Comparison of ENCODE assay signal across 8 mouse cellular contexts in the genomic region with DNA sequence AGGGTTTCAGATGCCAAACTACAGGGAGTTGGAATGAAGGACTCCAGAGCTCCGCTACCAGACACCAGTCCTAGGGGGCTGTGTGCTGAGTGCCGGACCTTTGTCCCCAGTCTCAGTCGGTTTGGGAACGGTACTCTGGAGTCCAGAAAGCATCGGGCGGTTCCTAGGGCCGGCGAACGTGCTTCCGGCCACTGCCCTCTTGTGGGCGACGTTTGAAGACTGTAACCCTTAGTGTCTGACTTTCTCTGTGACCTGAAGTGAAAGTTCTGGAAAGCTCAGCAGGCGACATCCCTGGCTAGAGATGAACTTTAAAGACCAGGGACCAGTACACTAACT. TPM values are rescaled to one million over a fixed set of nuclear protein-coding genes. Genes with fewer than 3 reads are reported as not detected.
DNase-seq lines count a peak whose midpoint lies in the region; ATAC-seq and TF ChIP-seq lines count a peak whose summit lies in the region.

No protein-coding gene starts in this region.

- no peaks in the 10 kb centered on the region for H3K36me3 ChIP-seq in MEL (ENCODE audit: control insufficient read depth in 1 of 2, insufficient read depth in 2 of 2, low read length in 2 of 2)
- H3K36me3 ChIP-seq in embryonic facial prominence, embryonic 14.5 days (ENCODE audit: control insufficient read depth, insufficient read depth, low read length) = no peaks in the 10 kb centered on the region
- H3K36me3 ChIP-seq in heart, embryonic 14.5 days (ENCODE audit: control insufficient read depth, insufficient read depth, low read length) = no peaks in the 10 kb centered on the region
- H3K36me3 ChIP-seq in kidney, postnatal 0 days (ENCODE audit: insufficient read depth, low read length) = no peaks in the 10 kb centered on the region
- H3K36me3 ChIP-seq in small intestine, adult 2 months (ENCODE audit: control insufficient read depth, insufficient read depth, low read length) = no peaks in the 10 kb centered on the region

- H3K9me3 ChIP-seq in MEL (replicated peaks; ENCODE audit: insufficient read depth, low read length) = no peaks in the 10 kb centered on the region
- peaks cover 10% of the 10 kb centered on the region for H3K9me3 ChIP-seq in embryonic facial prominence, embryonic 14.5 days (ENCODE audit: control insufficient read depth, low read length)
- peaks cover 14% of the 10 kb centered on the region for H3K9me3 ChIP-seq in heart, embryonic 14.5 days (ENCODE audit: control insufficient read depth, low read length)
- no peaks in the 10 kb centered on the region for H3K9me3 ChIP-seq in kidney, postnatal 0 days (replicated peaks; ENCODE audit: low read length)

- TF ChIP-seq CTCF in MEL (IDR thresholded peaks at IDR 0.05 in 2 of 3, conservative IDR thresholded peaks at IDR 0.05 in 1 of 3; ENCODE audit: control insufficient read depth in 1 of 3, insufficient read depth in 1 of 3, low read depth in 2 of 3, low read length in 3 of 3, poor library complexity in 1 of 3, severe bottlenecking in 1 of 3) = peak in 1 of 3 experiments; percentile 19; a peak in 1 of 6 replicates
- TF ChIP-seq CTCF in kidney, postnatal 0 days (IDR thresholded peaks at IDR 0.05; ENCODE audit: low read depth) = peak; percentile 77
- TF ChIP-seq CTCF in small intestine, adult 2 months (IDR thresholded peaks at IDR 0.05; ENCODE audit: extremely low read depth, insufficient read length, insufficient replicate concordance, low read depth, low read length) = peak; percentile 70

- no peak; the same call in 1 of the 2 replicates for TF ChIP-seq RAD21 in MEL (IDR thresholded peaks at IDR 0.05; ENCODE audit: low read depth, low read length)

- H3K9ac ChIP-seq in MEL (ENCODE audit: control insufficient read depth, low read depth, low read length, poor library complexity, severe bottlenecking) = no peak overlapping the region
- H3K9ac ChIP-seq in embryonic facial prominence, embryonic 14.5 days (ENCODE audit: low read depth, low read length) = peak overlapping the region; percentile 83
- peak overlapping the region; percentile 84 for H3K9ac ChIP-seq in heart, embryonic 14.5 days (ENCODE audit: low read length)
- peak overlapping the region; percentile 58; the same call in 1 of the 2 replicates for H3K9ac ChIP-seq in kidney, postnatal 0 days (ENCODE audit: low read depth, low read length)

- H3K4me3 ChIP-seq in MEL (ENCODE audit: control insufficient read depth in 1 of 2, insufficient read depth in 1 of 2, low read depth in 2 of 2, low read length in 2 of 2) = no peak overlapping the region
- H3K4me3 ChIP-seq in embryonic facial prominence, embryonic 14.5 days (ENCODE audit: low read depth, low read length) = peak overlapping the region; percentile 71
- peak overlapping the region; percentile 72 to 73 for H3K4me3 ChIP-seq in heart, embryonic 14.5 days (ENCODE audit: control insufficient read depth in 1 of 2, insufficient read depth in 1 of 2, low read depth in 1 of 2, low read length in 2 of 2)
- H3K4me3 ChIP-seq in kidney, postnatal 0 days (replicated peaks; ENCODE audit: low read depth, low read length) = peak overlapping the region; percentile 53
- peak overlapping the region; percentile 65 for H3K4me3 ChIP-seq in small intestine, adult 2 months (ENCODE audit: low read depth, low read length)

- TF ChIP-seq EP300 in MEL (IDR thresholded peaks at IDR 0.05; ENCODE audit: low read depth in 1 of 2, low read length in 2 of 2) = no peak

- DNase-seq in 416B (ENCODE audit: low read depth) = peak; percentile 74
- no peak for DNase-seq in MEL (ENCODE audit: low read depth, low spot score)
- DNase-seq in embryonic facial prominence, embryonic 14.5 days (ENCODE audit: low spot score) = peak; percentile 47
- peak; percentile 94 for DNase-seq in kidney, postnatal 0 days (ENCODE audit: low spot score)
- DNase-seq in lung, postnatal 36 days = peak; percentile 87
- DNase-seq in T-cell, adult 2 months (ENCODE audit: low spot score) = no peak

- peak overlapping the region; percentile 85 for H3K4me2 ChIP-seq in embryonic facial prominence, embryonic 14.5 days (ENCODE audit: low read depth, low read length)
- H3K4me2 ChIP-seq in heart, embryonic 14.5 days (ENCODE audit: low read length) = peak overlapping the region; percentile 98
- peak overlapping the region; percentile 95 for H3K4me2 ChIP-seq in kidney, postnatal 0 days (ENCODE audit: low read length)

- H3K27ac ChIP-seq in MEL (ENCODE audit: control insufficient read depth, low read depth, low read length) = no peak overlapping the region
- H3K27ac ChIP-seq in embryonic facial prominence, embryonic 14.5 days (replicated peaks; ENCODE audit: low read depth, low read length) = peak overlapping the region; percentile 96
- peak overlapping the region; percentile 96 to 97 for H3K27ac ChIP-seq in heart, embryonic 14.5 days (replicated peaks in 1 of 2; ENCODE audit: control insufficient read depth in 1 of 2, insufficient read depth in 1 of 2, low read depth in 2 of 2, low read length in 2 of 2)
- peak overlapping the region; percentile 95 for H3K27ac ChIP-seq in kidney, postnatal 0 days
- peak overlapping the region; percentile 96 for H3K27ac ChIP-seq in small intestine, adult 2 months (ENCODE audit: insufficient read depth, low read depth, low read length)

- H3K27me3 ChIP-seq in MEL (ENCODE audit: control insufficient read depth in 1 of 2, insufficient read depth in 2 of 2, low read length in 2 of 2) = peaks cover 2 to 4% of the 10 kb centered on the region in 2 experiments; a peak in 3 of 4 replicates
- H3K27me3 ChIP-seq in embryonic facial prominence, embryonic 14.5 days (replicated peaks; ENCODE audit: control insufficient read depth, insufficient read depth, low read length) = no peaks in the 10 kb centered on the region
- H3K27me3 ChIP-seq in heart, embryonic 14.5 days (ENCODE audit: control insufficient read depth, insufficient read depth, low read length) = peaks cover 2% of the 10 kb centered on the region; the same call in 1 of the 2 replicates
- H3K27me3 ChIP-seq in kidney, postnatal 0 days (ENCODE audit: insufficient read depth, low read length) = no peaks in the 10 kb centered on the region
- H3K27me3 ChIP-seq in small intestine, adult 2 months (ENCODE audit: control insufficient read depth, insufficient read depth, low read length) = no peaks in the 10 kb centered on the region

- H3K79me2 ChIP-seq in MEL (ENCODE audit: control insufficient read depth, insufficient read depth, low read length, poor library complexity) = no peaks in the 10 kb centered on the region

- WGBS in embryonic facial prominence, embryonic 14.5 days = 0% methylated on average over 13 of the region's 13 CpGs
- under 1% methylated on average over 13 of the region's 13 CpGs for WGBS in heart, embryonic 14.5 days
- WGBS in kidney, postnatal 0 days = 1% methylated on average over 13 of the region's 13 CpGs
- WGBS in small intestine, adult 2 months = under 1% methylated on average over 13 of the region's 13 CpGs

- ATAC-seq in embryonic facial prominence, embryonic 14.5 days (ENCODE audit: low read depth) = peak; percentile 10; the same call in 1 of the 2 replicates
- 0 out of 2 replicates have a peak, but pooled peaks have one; percentile 18 for ATAC-seq in heart, embryonic 14.5 days (ENCODE audit: insufficient number of reproducible peaks, insufficient read depth, low FRiP score, low read depth)
- ATAC-seq in kidney, postnatal 0 days (replicated peaks; ENCODE audit: low FRiP score, low read depth) = peak; percentile 47

- no peak for TF ChIP-seq POLR2A in MEL (IDR thresholded peaks at IDR 0.05; ENCODE audit: control insufficient read depth in 1 of 2, insufficient read depth in 1 of 2, low read depth in 1 of 2, low read length in 2 of 2, poor library complexity in 1 of 2)
- no peak for TF ChIP-seq POLR2A in small intestine, adult 2 months (IDR thresholded peaks at IDR 0.05; ENCODE audit: low read depth, low read length)

- H3K4me1 ChIP-seq in MEL (ENCODE audit: control insufficient read depth in 1 of 2, insufficient read depth in 2 of 2, low read length in 2 of 2) = no peaks in the 10 kb centered on the region
- H3K4me1 ChIP-seq in embryonic facial prominence, embryonic 14.5 days (ENCODE audit: control insufficient read depth, insufficient read depth, low read length) = peaks cover 24% of the 10 kb centered on the region
- peaks cover 16 to 30% of the 10 kb centered on the region in 2 experiments for H3K4me1 ChIP-seq in heart, embryonic 14.5 days (ENCODE audit: control insufficient read depth in 2 of 2, insufficient read depth in 2 of 2, low read length in 2 of 2)
- H3K4me1 ChIP-seq in kidney, postnatal 0 days (replicated peaks; ENCODE audit: insufficient read depth, low read length) = peaks cover 12% of the 10 kb centered on the region; the same call in 1 of the 2 replicates
- peaks cover 13% of the 10 kb centered on the region; the same call in 1 of the 2 replicates for H3K4me1 ChIP-seq in small intestine, adult 2 months (ENCODE audit: control insufficient read depth, insufficient read depth, insufficient read length, low read length)

RNA-seq across cellular contexts. Expression of a gene that starts 1.1 kb away (rescaled TPM):
- 0.33 and 0.42 TPM in 2 replicates for total RNA-seq in MEL (2012; rRNA removed)
- under 1 TPM in 1 of 2 experiments, not detected in 1; 0.39 TPM for polyA plus RNA-seq in MEL (2012; ENCODE audit: insufficient read depth in 1 of 2, insufficient read length in 2 of 2, low read depth in 1 of 2, low replicate concordance in 2 of 2, missing spikeins in 1 of 2)
- 137 and 145 TPM in 2 replicates for polyA plus RNA-seq in embryonic facial prominence, embryonic 14.5 days (2014; fragmentation: Nextera tagmentation; extraction: Ambion mirVana)
- 29.4 and 31.2 TPM in 2 replicates for polyA plus RNA-seq in heart, embryonic 14.5 days (2014; fragmentation: Nextera tagmentation; extraction: Ambion mirVana)
- polyA plus RNA-seq in kidney, postnatal 0 days (2015; fragmentation: Nextera tagmentation; extraction: Ambion mirVana) = 42.6 and 44.5 TPM in 2 replicates
- polyA plus RNA-seq in small intestine, adult 2 months (2012; rRNA removed) = 82.4 and 200 TPM in 2 replicates

RNA-seq across cellular contexts. Expression of a gene that starts 20.8 kb away (rescaled TPM):
- total RNA-seq in MEL (2012; rRNA removed) = 31.1 and 34.9 TPM in 2 replicates
- polyA plus RNA-seq in MEL (2012; ENCODE audit: insufficient read depth in 1 of 2, insufficient read length in 2 of 2, low read depth in 1 of 2, low replicate concordance in 2 of 2, missing spikeins in 1 of 2) = 10 to 100 TPM in 1 of 2 experiments, not detected in 1; 50.2 TPM
- 22.9 and 23.1 TPM in 2 replicates for polyA plus RNA-seq in embryonic facial prominence, embryonic 14.5 days (2014; fragmentation: Nextera tagmentation; extraction: Ambion mirVana)
- 25.2 and 25.7 TPM in 2 replicates for polyA plus RNA-seq in heart, embryonic 14.5 days (2014; fragmentation: Nextera tagmentation; extraction: Ambion mirVana)
- 26.2 and 27.0 TPM in 2 replicates for polyA plus RNA-seq in kidney, postnatal 0 days (2015; fragmentation: Nextera tagmentation; extraction: Ambion mirVana)
- 45.7 and 101 TPM in 2 replicates for polyA plus RNA-seq in small intestine, adult 2 months (2012; rRNA removed)

RNA-seq across cellular contexts. Expression of a gene that starts 44.7 kb away (rescaled TPM):
- total RNA-seq in MEL (2012; rRNA removed) = 11.8 and 12.1 TPM in 2 replicates
- polyA plus RNA-seq in MEL (2012; ENCODE audit: insufficient read depth in 1 of 2, insufficient read length in 2 of 2, low read depth in 1 of 2, low replicate concordance in 2 of 2, missing spikeins in 1 of 2) = 10 to 100 TPM in 1 of 2 experiments, not detected in 1; 13.9 TPM
- polyA plus RNA-seq in embryonic facial prominence, embryonic 14.5 days (2014; fragmentation: Nextera tagmentation; extraction: Ambion mirVana) = 10.5 and 11.2 TPM in 2 replicates
- polyA plus RNA-seq in heart, embryonic 14.5 days (2014; fragmentation: Nextera tagmentation; extraction: Ambion mirVana) = 8.8 and 11.8 TPM in 2 replicates
- polyA plus RNA-seq in kidney, postnatal 0 days (2015; fragmentation: Nextera tagmentation; extraction: Ambion mirVana) = 6.6 and 6.9 TPM in 2 replicates
- 0.67 and 2.5 TPM in 2 replicates for polyA plus RNA-seq in small intestine, adult 2 months (2012; rRNA removed)

RNA-seq across cellular contexts. Expression of a gene that starts 46.3 kb away (rescaled TPM):
- 29.1 and 36.1 TPM in 2 replicates for total RNA-seq in MEL (2012; rRNA removed)
- 10 to 100 TPM in 1 of 2 experiments, not detected in 1; 37.1 TPM for polyA plus RNA-seq in MEL (2012; ENCODE audit: insufficient read depth in 1 of 2, insufficient read length in 2 of 2, low read depth in 1 of 2, low replicate concordance in 2 of 2, missing spikeins in 1 of 2)
- 15.2 and 16.1 TPM in 2 replicates for polyA plus RNA-seq in embryonic facial prominence, embryonic 14.5 days (2014; fragmentation: Nextera tagmentation; extraction: Ambion mirVana)
- polyA plus RNA-seq in heart, embryonic 14.5 days (2014; fragmentation: Nextera tagmentation; extraction: Ambion mirVana) = 6.4 and 9.0 TPM in 2 replicates
- polyA plus RNA-seq in kidney, postnatal 0 days (2015; fragmentation: Nextera tagmentation; extraction: Ambion mirVana) = 21.5 and 24.3 TPM in 2 replicates
- polyA plus RNA-seq in small intestine, adult 2 months (2012; rRNA removed) = 9.4 and 31.8 TPM in 2 replicates

Comparison
In these comparisons a context has a peak if more than half of its experiments do, and no peak if none do; other contexts are left out.
1. DNase-seq: peak in 416B (single experiment), embryonic facial prominence, embryonic 14.5 days (single experiment), kidney, postnatal 0 days (single experiment) and lung, postnatal 36 days (single experiment); none in MEL (single experiment) and T-cell, adult 2 months (single experiment).
2. H3K4me3 ChIP-seq: peak in embryonic facial prominence, embryonic 14.5 days (single experiment), heart, embryonic 14.5 days (2 of 2), kidney, postnatal 0 days (single experiment) and small intestine, adult 2 months (single experiment); none in MEL (0 of 2).
3. RNA of a gene that starts 1.1 kb away (polyA plus RNA-seq): 82.4 to 200 TPM in small intestine, adult 2 months, 137 to 145 TPM in embryonic facial prominence, embryonic 14.5 days, 42.6 to 44.5 TPM in kidney, postnatal 0 days and 29.4 to 31.2 TPM in heart, embryonic 14.5 days; 0.39 TPM in MEL; every median in the first group is over 10 times any median in the second.
4. Peak in every context shown above with its lines, with median percentiles within 50 percentile points of each other: ATAC-seq and H3K4me2 ChIP-seq.